Mouse (Mus musculus): ENCODE data around the gene Trp53i13. TPM values are rescaled to one million over a fixed set of nuclear protein-coding genes. Genes with fewer than 3 reads are reported as not detected.

Trp53i13 gene
- polyA plus RNA-seq, 1 experiment from 2014 or later = 3.4 TPM

- Histone ChIP-seq H3K4me2 (ENCODE audit: low read depth, low read length) (no peak overlapping the region), H3K27me3 (ENCODE audit: control insufficient read depth, insufficient read depth, low read depth, low read length) (peaks cover 22% of the 10 kb centered on the region), H3K36me3 (ENCODE audit: control insufficient read depth, insufficient read depth) (no peaks in the 10 kb centered on the region), H3K9ac (ENCODE audit: low read depth, low read length) (no peak overlapping the region), H3K9me3 (replicated peaks; ENCODE audit: control insufficient read depth, low read length) (no peaks in the 10 kb centered on the region), H3K4me1 (ENCODE audit: control insufficient read depth, low read depth, low read length) (peaks cover 40% of the 10 kb centered on the region), H3K27ac (ENCODE audit: low read length) (no peak overlapping the region), H3K4me3 (ENCODE audit: low read depth, low read length) (no peak overlapping the region)
- no peak for ATAC-seq (ENCODE audit: low read depth)
- 77% methylated on average over 5 of the region's 5 CpGs for WGBS (ENCODE audit: insufficient replicate concordance)
Observed at GRCm38 (mm10) chr11:77511336-77511735, 4.4 kb downstream of the Trp53i13 start.

GRCm38 (mm10) chr11:77508068-77509021 is 7.4 kb downstream of the Trp53i13 start:
- WGBS (ENCODE audit: insufficient replicate concordance) = 22% methylated on average over 49 of the region's 49 CpGs
- Histone ChIP-seq H3K9ac (ENCODE audit: low read depth, low read length) (peak overlapping the region; percentile 47), H3K27ac (ENCODE audit: low read length) (no peak overlapping the region), H3K4me3 (ENCODE audit: low read depth, low read length) (peak overlapping the region; percentile 43), H3K9me3 (replicated peaks; ENCODE audit: control insufficient read depth, low read length) (no peaks in the 10 kb centered on the region), H3K4me1 (ENCODE audit: control insufficient read depth, low read depth, low read length) (peaks cover 15% of the 10 kb centered on the region), H3K36me3 (ENCODE audit: control insufficient read depth, insufficient read depth) (peaks cover 9% of the 10 kb centered on the region; the same call in 1 of the 2 replicates), H3K27me3 (ENCODE audit: control insufficient read depth, insufficient read depth, low read depth, low read length) (no peaks in the 10 kb centered on the region), H3K4me2 (ENCODE audit: low read depth, low read length) (peak overlapping the region; percentile 66)
- ATAC-seq (ENCODE audit: low read depth) = peak; percentile 44

GRCm38 (mm10) chr11:77507426-77507825 is 8.4 kb downstream of the Trp53i13 start:
- H3K4me2 ChIP-seq (ENCODE audit: low read depth, low read length) = no peak overlapping the region
- H3K4me1 ChIP-seq (ENCODE audit: control insufficient read depth, low read depth, low read length) = peaks cover 9% of the 10 kb centered on the region
- peaks cover 9% of the 10 kb centered on the region; the same call in 1 of the 2 replicates for H3K36me3 ChIP-seq (ENCODE audit: control insufficient read depth, insufficient read depth)
- no peaks in the 10 kb centered on the region for H3K27me3 ChIP-seq (ENCODE audit: control insufficient read depth, insufficient read depth, low read depth, low read length)
- no peak overlapping the region for H3K4me3 ChIP-seq (ENCODE audit: low read depth, low read length)
- 63% methylated on average over 4 of the region's 4 CpGs for WGBS (ENCODE audit: insufficient replicate concordance)
- no peak for ATAC-seq (ENCODE audit: low read depth)
- no peaks in the 10 kb centered on the region for H3K9me3 ChIP-seq (replicated peaks; ENCODE audit: control insufficient read depth, low read length)
- no peak overlapping the region for H3K27ac ChIP-seq (ENCODE audit: low read length)
- H3K9ac ChIP-seq (ENCODE audit: low read depth, low read length) = no peak overlapping the region

GRCm38 (mm10) chr11:77506941-77507340 is 8.8 kb downstream of the Trp53i13 start:
- Histone ChIP-seq H3K27ac (ENCODE audit: low read length) (no peak overlapping the region), H3K36me3 (ENCODE audit: control insufficient read depth, insufficient read depth) (peaks cover 9% of the 10 kb centered on the region; the same call in 1 of the 2 replicates)
- 73% methylated on average over 6 of the region's 6 CpGs for WGBS (ENCODE audit: insufficient replicate concordance)

GRCm38 (mm10) chr11:77506273-77506672 is 9.5 kb downstream of the Trp53i13 start:
- Histone ChIP-seq H3K9me3 (replicated peaks; ENCODE audit: control insufficient read depth, low read length) (no peaks in the 10 kb centered on the region), H3K9ac (ENCODE audit: low read depth, low read length) (no peak overlapping the region), H3K27me3 (ENCODE audit: control insufficient read depth, insufficient read depth, low read depth, low read length) (no peaks in the 10 kb centered on the region), H3K4me3 (ENCODE audit: low read depth, low read length) (no peak overlapping the region), H3K4me1 (ENCODE audit: control insufficient read depth, low read depth, low read length) (peaks cover 6% of the 10 kb centered on the region), H3K36me3 (ENCODE audit: control insufficient read depth, insufficient read depth) (peaks cover 9% of the 10 kb centered on the region; the same call in 1 of the 2 replicates), H3K4me2 (ENCODE audit: low read depth, low read length) (no peak overlapping the region), H3K27ac (ENCODE audit: low read length) (no peak overlapping the region)
- ATAC-seq (ENCODE audit: low read depth) = no peak
- 94% methylated on average over 14 of the region's 14 CpGs for WGBS (ENCODE audit: insufficient replicate concordance)

More at GRCm38 (mm10) chr11:77506941-77507340, 8.8 kb downstream of the Trp53i13 start:
- no peak for ATAC-seq (ENCODE audit: low read depth)
- Histone ChIP-seq H3K4me1 (ENCODE audit: control insufficient read depth, low read depth, low read length) (peaks cover 6% of the 10 kb centered on the region), H3K9ac (ENCODE audit: low read depth, low read length) (no peak overlapping the region), H3K4me3 (ENCODE audit: low read depth, low read length) (no peak overlapping the region), H3K27me3 (ENCODE audit: control insufficient read depth, insufficient read depth, low read depth, low read length) (no peaks in the 10 kb centered on the region), H3K4me2 (ENCODE audit: low read depth, low read length) (no peak overlapping the region), H3K9me3 (replicated peaks; ENCODE audit: control insufficient read depth, low read length) (no peaks in the 10 kb centered on the region)

- ATAC-seq (ENCODE audit: low read depth) = no peak
- H3K9ac ChIP-seq (ENCODE audit: low read depth, low read length) = no peak overlapping the region
- H3K9me3 ChIP-seq (replicated peaks; ENCODE audit: control insufficient read depth, low read length) = no peaks in the 10 kb centered on the region
- no peaks in the 10 kb centered on the region for H3K27me3 ChIP-seq (ENCODE audit: control insufficient read depth, insufficient read depth, low read depth, low read length)
- H3K4me1 ChIP-seq (ENCODE audit: control insufficient read depth, low read depth, low read length) = peaks cover 6% of the 10 kb centered on the region
- H3K4me3 ChIP-seq (ENCODE audit: low read depth, low read length) = no peak overlapping the region
- H3K36me3 ChIP-seq (ENCODE audit: control insufficient read depth, insufficient read depth) = peaks cover 9% of the 10 kb centered on the region; the same call in 1 of the 2 replicates
- no peak overlapping the region for H3K4me2 ChIP-seq (ENCODE audit: low read depth, low read length)
- WGBS (ENCODE audit: insufficient replicate concordance) = 83% methylated on average over 22 of the region's 22 CpGs
- H3K27ac ChIP-seq (ENCODE audit: low read length) = no peak overlapping the region
Observed at GRCm38 (mm10) chr11:77505291-77505980, 10.3 kb downstream of the Trp53i13 start.

- Histone ChIP-seq H3K36me3 (ENCODE audit: control insufficient read depth, insufficient read depth) (peaks cover 9% of the 10 kb centered on the region; the same call in 1 of the 2 replicates), H3K4me2 (ENCODE audit: low read depth, low read length) (no peak overlapping the region), H3K27ac (ENCODE audit: low read length) (no peak overlapping the region), H3K27me3 (ENCODE audit: control insufficient read depth, insufficient read depth, low read depth, low read length) (no peaks in the 10 kb centered on the region), H3K4me3 (ENCODE audit: low read depth, low read length) (no peak overlapping the region), H3K4me1 (ENCODE audit: control insufficient read depth, low read depth, low read length) (peaks cover 6% of the 10 kb centered on the region), H3K9me3 (replicated peaks; ENCODE audit: control insufficient read depth, low read length) (no peaks in the 10 kb centered on the region), H3K9ac (ENCODE audit: low read depth, low read length) (no peak overlapping the region)
- 86% methylated on average over 19 of the region's 19 CpGs for WGBS (ENCODE audit: insufficient replicate concordance)
- no peak for ATAC-seq (ENCODE audit: low read depth)
Observed at GRCm38 (mm10) chr11:77504377-77504776, 11.4 kb downstream of the Trp53i13 start.

- Histone ChIP-seq H3K9me3 (replicated peaks; ENCODE audit: control insufficient read depth, low read length) (no peaks in the 10 kb centered on the region), H3K4me1 (ENCODE audit: control insufficient read depth, low read depth, low read length) (peaks cover 5% of the 10 kb centered on the region), H3K27ac (ENCODE audit: low read length) (no peak overlapping the region), H3K27me3 (ENCODE audit: control insufficient read depth, insufficient read depth, low read depth, low read length) (no peaks in the 10 kb centered on the region), H3K4me3 (ENCODE audit: low read depth, low read length) (no peak overlapping the region), H3K9ac (ENCODE audit: low read depth, low read length) (no peak overlapping the region), H3K4me2 (ENCODE audit: low read depth, low read length) (no peak overlapping the region), H3K36me3 (ENCODE audit: control insufficient read depth, insufficient read depth) (peaks cover 9% of the 10 kb centered on the region; the same call in 1 of the 2 replicates)
- 34% methylated on average over 3 of the region's 3 CpGs for WGBS (ENCODE audit: insufficient replicate concordance)
- no peak for ATAC-seq (ENCODE audit: low read depth)
Observed at GRCm38 (mm10) chr11:77503511-77503910, 12.3 kb downstream of the Trp53i13 start.

All from liver, embryonic 16.5 days (tissue).